Comparison of ENCODE assay signal across 8 mouse cellular contexts in genomic region chr1:165691516-165691915, GRCm38 (mm10). TPM values are rescaled to one million over a fixed set of nuclear protein-coding genes. Genes with fewer than 3 reads are reported as not detected.
A peak's percentile ranks its signal among the peaks of the same experiment; 100 is the strongest.
DNase-seq lines count a peak whose midpoint lies in the region; ATAC-seq and TF ChIP-seq lines count a peak whose summit lies in the region.

No protein-coding gene starts in this region.

- no peak overlapping the region for H3K4me3 ChIP-seq in lung, embryonic 15.5 days
- no peak overlapping the region for H3K4me3 ChIP-seq in thymus, adult 2 months (ENCODE audit: control insufficient read depth, insufficient read depth, low read length)

- ATAC-seq in lung, embryonic 15.5 days (ENCODE audit: borderline replicate concordance, extremely low read depth, low FRiP score, low TSS enrichment) = peak; percentile 62

- 0 out of 2 replicates have a peak, but pooled peaks have one; percentile 40 for TF ChIP-seq CTCF in thymus, adult 2 months (IDR thresholded peaks at IDR 0.05; ENCODE audit: borderline replicate concordance, control insufficient read depth, extremely low read depth, insufficient read depth, low read length, poor library complexity)

- H3K4me1 ChIP-seq in lung, embryonic 15.5 days = peaks cover 58% of the 10 kb centered on the region
- peaks cover 37% of the 10 kb centered on the region for H3K4me1 ChIP-seq in thymus, adult 2 months (replicated peaks; ENCODE audit: control insufficient read depth, insufficient read depth, low read length)

- no peaks in the 10 kb centered on the region for H3K36me3 ChIP-seq in lung, embryonic 15.5 days
- H3K36me3 ChIP-seq in thymus, adult 2 months (ENCODE audit: control insufficient read depth, insufficient read depth, low read length) = peaks cover 32% of the 10 kb centered on the region

- WGBS in lung, embryonic 15.5 days = 30% methylated on average over 3 of the region's 3 CpGs
- WGBS in thymus, adult 2 months = 4% methylated on average over 3 of the region's 3 CpGs

- peak overlapping the region; percentile 0; the same call in 1 of the 2 replicates for H3K27ac ChIP-seq in lung, embryonic 15.5 days
- no peak overlapping the region for H3K27ac ChIP-seq in thymus, adult 2 months (ENCODE audit: control insufficient read depth, insufficient read depth, low read length)

- H3K4me2 ChIP-seq in lung, embryonic 15.5 days = no peak overlapping the region; the same call in 1 of the 2 replicates

- no peak for TF ChIP-seq POLR2A in thymus, adult 2 months (IDR thresholded peaks at IDR 0.05; ENCODE audit: control insufficient read depth, extremely low read depth, insufficient read depth, low read length, poor library complexity)

- H3K27me3 ChIP-seq in lung, embryonic 15.5 days = no peaks in the 10 kb centered on the region
- H3K27me3 ChIP-seq in thymus, adult 2 months (ENCODE audit: control insufficient read depth, insufficient read depth, low read length) = no peaks in the 10 kb centered on the region

- DNase-seq in adrenal gland, adult 2 months = peak; percentile 63
- no peak for DNase-seq in adrenal gland, postnatal 25 days
- peak; percentile 59 for DNase-seq in adrenal gland, postnatal 14 days
- peak; percentile 77 for DNase-seq in induced T-regulatory cell, adult 2 months (ENCODE audit: low read depth)
- DNase-seq in thymus, adult 2 months = peak; percentile 63
- no peak for DNase-seq in left cerebral cortex, adult 18-20 months (ENCODE audit: low spot score in 2 of 2)
- DNase-seq in layer of hippocampus, adult 18-20 months (ENCODE audit: low spot score in 2 of 2) = no peak

- no peak overlapping the region for H3K9ac ChIP-seq in lung, embryonic 15.5 days

- H3K9me3 ChIP-seq in lung, embryonic 15.5 days = no peaks in the 10 kb centered on the region

RNA-seq across cellular contexts. Expression of gene Rcsd1, which starts 18.0 kb away (rescaled TPM):
- 10 to 100 TPM; 13.5 to 16.0 TPM for total RNA-seq in adrenal gland, adult 2 months (2021)
- 4.4 and 4.9 TPM in 2 replicates for polyA plus RNA-seq in adrenal gland, adult 2 months (2012; rRNA removed)
- total RNA-seq in adrenal gland, postnatal 25 days (2021) = 16.1 and 19.1 TPM in 2 replicates
- 22.1 and 35.0 TPM in 2 replicates for total RNA-seq in adrenal gland, postnatal 14 days (2021)
- polyA plus RNA-seq in lung, embryonic 15.5 days (2015; fragmentation: Nextera tagmentation; extraction: Ambion mirVana) = 37.8 and 42.8 TPM in 2 replicates
- polyA plus RNA-seq in thymus, adult 2 months (2012; rRNA removed) = 220 and 249 TPM in 2 replicates
- 1 to 10 TPM; 6.0 to 7.2 TPM for total RNA-seq in left cerebral cortex, adult 18-20 months (2021)
- 1 to 10 TPM; 4.7 to 4.8 TPM for total RNA-seq in layer of hippocampus, adult 18-20 months (2021)

RNA-seq across cellular contexts. Expression of gene Mpzl1, which starts 57.2 kb away (rescaled TPM):
- total RNA-seq in adrenal gland, adult 2 months (2021) = 10 to 100 TPM; 14.1 to 21.5 TPM
- polyA plus RNA-seq in adrenal gland, adult 2 months (2012; rRNA removed) = 12.8 and 12.9 TPM in 2 replicates
- total RNA-seq in adrenal gland, postnatal 25 days (2021) = 23.9 and 27.4 TPM in 2 replicates
- 39.1 and 40.4 TPM in 2 replicates for total RNA-seq in adrenal gland, postnatal 14 days (2021)
- polyA plus RNA-seq in lung, embryonic 15.5 days (2015; fragmentation: Nextera tagmentation; extraction: Ambion mirVana) = 193 and 203 TPM in 2 replicates
- 4.6 and 5.9 TPM in 2 replicates for polyA plus RNA-seq in thymus, adult 2 months (2012; rRNA removed)
- total RNA-seq in left cerebral cortex, adult 18-20 months (2021) = 10 to 100 TPM; 22.7 to 27.6 TPM
- 10 to 100 TPM; 28.4 to 31.0 TPM for total RNA-seq in layer of hippocampus, adult 18-20 months (2021)

Comparison
In these comparisons a context has a peak if more than half of its experiments do, and no peak if none do; other contexts are left out.
1. DNase-seq: peak in adrenal gland, adult 2 months (single experiment), adrenal gland, postnatal 14 days (single experiment), induced T-regulatory cell, adult 2 months (single experiment) and thymus, adult 2 months (single experiment); none in adrenal gland, postnatal 25 days (single experiment), left cerebral cortex, adult 18-20 months (0 of 2) and layer of hippocampus, adult 18-20 months (0 of 2).